8 mouse cellular contexts compared by ENCODE assay signal in genomic region chr9:3258396-3259300, GRCm38 (mm10).
A peak's percentile ranks its signal among the peaks of the same experiment; 100 is the strongest.
DNase-seq lines count a peak whose midpoint lies in the region; ATAC-seq and TF ChIP-seq lines count a peak whose summit lies in the region.

No protein-coding gene starts in this region.

- no peak overlapping the region for H3K9ac ChIP-seq in limb, embryonic 14.5 days (ENCODE audit: low read depth, low read length, severe bottlenecking)
- H3K9ac ChIP-seq in midbrain, embryonic 16.5 days (ENCODE audit: low read depth, low read length) = no peak overlapping the region
- H3K9ac ChIP-seq in stomach, embryonic 16.5 days (ENCODE audit: low read length) = no peak overlapping the region

- WGBS in limb, embryonic 14.5 days = 64% methylated on average over 10 of the region's 10 CpGs
- 68% methylated on average over 10 of the region's 10 CpGs for WGBS in midbrain, embryonic 16.5 days
- 63% methylated on average over 10 of the region's 10 CpGs for WGBS in stomach, embryonic 16.5 days

- no peak overlapping the region for H3K4me3 ChIP-seq in G1E (ENCODE audit: low read depth, low read length)
- H3K4me3 ChIP-seq in gastrocnemius, adult 2 months = no peak overlapping the region
- H3K4me3 ChIP-seq in limb, embryonic 14.5 days (replicated peaks; ENCODE audit: low read length) = no peak overlapping the region
- H3K4me3 ChIP-seq in midbrain, embryonic 16.5 days (ENCODE audit: low read depth, low read length) = no peak overlapping the region
- H3K4me3 ChIP-seq in stomach, embryonic 16.5 days (replicated peaks; ENCODE audit: low read length) = no peak overlapping the region

- ATAC-seq in G1E (ENCODE audit: extremely low read depth, insufficient number of reproducible peaks, low FRiP score, poor library complexity, severe bottlenecking) = peak; percentile 100
- peak; percentile 100 for ATAC-seq in limb, embryonic 14.5 days (ENCODE audit: low FRiP score, low read depth)
- ATAC-seq in midbrain, embryonic 16.5 days = peak; percentile 99
- ATAC-seq in stomach, embryonic 16.5 days (ENCODE audit: insufficient read depth, low FRiP score) = peak; percentile 100

- H3K36me3 ChIP-seq in G1E (replicated peaks) = no peaks in the 10 kb centered on the region
- no peaks in the 10 kb centered on the region for H3K36me3 ChIP-seq in limb, embryonic 14.5 days (ENCODE audit: control insufficient read depth, insufficient read depth, low read length)
- H3K36me3 ChIP-seq in midbrain, embryonic 16.5 days (ENCODE audit: control insufficient read depth, insufficient read depth, low read length) = no peaks in the 10 kb centered on the region
- H3K36me3 ChIP-seq in stomach, embryonic 16.5 days (ENCODE audit: control insufficient read depth, insufficient read depth, low read length) = no peaks in the 10 kb centered on the region

- intact Hi-C loops in gastrocnemius, adult 2 months (cut with DNase I) = no loop called here

- H3K27ac ChIP-seq in gastrocnemius, adult 2 months = no peak overlapping the region
- no peak overlapping the region for H3K27ac ChIP-seq in limb, embryonic 14.5 days (replicated peaks; ENCODE audit: low read depth, low read length)
- H3K27ac ChIP-seq in midbrain, embryonic 16.5 days (ENCODE audit: low read length) = no peak overlapping the region
- H3K27ac ChIP-seq in stomach, embryonic 16.5 days (ENCODE audit: low read length) = no peak overlapping the region

- no peaks in the 10 kb centered on the region for H3K9me3 ChIP-seq in G1E (replicated peaks)
- H3K9me3 ChIP-seq in limb, embryonic 14.5 days (ENCODE audit: control insufficient read depth, low read length) = no peaks in the 10 kb centered on the region
- H3K9me3 ChIP-seq in midbrain, embryonic 16.5 days (replicated peaks; ENCODE audit: control insufficient read depth, low read length, poor library complexity, severe bottlenecking) = peaks cover 14% of the 10 kb centered on the region; the same call in 1 of the 2 replicates
- no peaks in the 10 kb centered on the region for H3K9me3 ChIP-seq in stomach, embryonic 16.5 days (replicated peaks; ENCODE audit: control insufficient read depth, low read length)

- no peak for TF ChIP-seq POLR2A in limb, embryonic 14.5 days (IDR thresholded peaks at IDR 0.05; ENCODE audit: borderline replicate concordance, extremely low read depth, insufficient read depth, insufficient read length)

- H3K4me2 ChIP-seq in limb, embryonic 14.5 days (replicated peaks; ENCODE audit: low read depth, low read length, severe bottlenecking) = no peak overlapping the region
- no peak overlapping the region for H3K4me2 ChIP-seq in midbrain, embryonic 16.5 days (ENCODE audit: low read length)
- no peak overlapping the region for H3K4me2 ChIP-seq in stomach, embryonic 16.5 days (ENCODE audit: low read depth, low read length)

- H3K27me3 ChIP-seq in G1E (ENCODE audit: insufficient read depth, low read length) = peaks cover 3% of the 10 kb centered on the region; the same call in 1 of the 2 replicates
- H3K27me3 ChIP-seq in limb, embryonic 14.5 days (ENCODE audit: control insufficient read depth, insufficient read depth, low read length) = no peaks in the 10 kb centered on the region
- no peaks in the 10 kb centered on the region for H3K27me3 ChIP-seq in midbrain, embryonic 16.5 days (ENCODE audit: control insufficient read depth, insufficient read depth, low read depth, low read length)
- H3K27me3 ChIP-seq in stomach, embryonic 16.5 days (ENCODE audit: control insufficient read depth, insufficient read depth, low read length) = no peaks in the 10 kb centered on the region

- no peak for TF ChIP-seq CTCF in G1E (IDR thresholded peaks at IDR 0.05; ENCODE audit: low read depth, low read length)
- no peak for TF ChIP-seq CTCF in gastrocnemius, adult 2 months (IDR thresholded peaks at IDR 0.05)

- DNase-seq in 3134 (ENCODE audit: extremely low read depth, insufficient read length, low spot score) (peak; percentile 85), G1E (ENCODE audit: low spot score) (peak; percentile 20)
- peak; percentile 22 to 69 for DNase-seq in cerebellum, postnatal 25 days
- peak; percentile 63 for DNase-seq in gastrocnemius, adult 2 months
- DNase-seq in induced T-regulatory cell, adult 2 months (ENCODE audit: low read depth) = peak; percentile 98
- DNase-seq in limb, embryonic 14.5 days (ENCODE audit: low spot score) = peak; percentile 92

- H3K4me1 ChIP-seq in G1E (ENCODE audit: insufficient read depth, low read depth, low read length) = no peaks in the 10 kb centered on the region
- H3K4me1 ChIP-seq in limb, embryonic 14.5 days (ENCODE audit: control insufficient read depth, insufficient read depth, low read length) = no peaks in the 10 kb centered on the region
- no peaks in the 10 kb centered on the region for H3K4me1 ChIP-seq in midbrain, embryonic 16.5 days (ENCODE audit: control insufficient read depth, insufficient read depth, low read length)
- H3K4me1 ChIP-seq in stomach, embryonic 16.5 days (ENCODE audit: control insufficient read depth, insufficient read depth, low read length) = no peaks in the 10 kb centered on the region

Comparison
In these comparisons a context has a peak if more than half of its experiments do, and no peak if none do; other contexts are left out.
1. DNase-seq: peak in every context shown above with its lines; median percentile 98 in induced T-regulatory cell, adult 2 months; 92 in limb, embryonic 14.5 days; 85 in 3134; 63 in gastrocnemius, adult 2 months; 46 in cerebellum, postnatal 25 days; 20 in G1E.